Mouse (Mus musculus) E14TG2a.4 (cell line): ENCODE measurements at regions not wholly inside any gene's neighbourhood (a gene's known extent, or its start where the extent isn't known, plus 50 kb on each side); places are given as distances from the start of the nearest gene placed in this dataset.

ENCODE experiments used
- CTCF ChIP-seq: conservative IDR thresholded peaks from 2 replicates; pipeline ENCODE4 v1.5.1; 2014; ENCODE audit warnings: low read length
- POU5F1 ChIP-seq: IDR thresholded peaks from 2 replicates; pipeline ENCODE4 v1.6.1; 2014; ENCODE audit warnings: low read length, borderline replicate concordance

GRCm38 (mm10) chr6:111622481-111623139 is 650.9 kb upstream of the Lmcd1 start:
- TF ChIP-seq CTCF (no peak), POU5F1 (no peak)
